Mouse (Mus musculus) right cerebral cortex, adult 2 months (tissue): ENCODE measurements around the gene Kifc5b.

Experiments
- DNase-seq, 2 experiments: peaks; one replicate each; pipeline ENCODE4 v3.0.0; 2021 to 2022; ENCODE audit warnings: low spot score in 2 of 2

The Kifc5b gene

DNA sequence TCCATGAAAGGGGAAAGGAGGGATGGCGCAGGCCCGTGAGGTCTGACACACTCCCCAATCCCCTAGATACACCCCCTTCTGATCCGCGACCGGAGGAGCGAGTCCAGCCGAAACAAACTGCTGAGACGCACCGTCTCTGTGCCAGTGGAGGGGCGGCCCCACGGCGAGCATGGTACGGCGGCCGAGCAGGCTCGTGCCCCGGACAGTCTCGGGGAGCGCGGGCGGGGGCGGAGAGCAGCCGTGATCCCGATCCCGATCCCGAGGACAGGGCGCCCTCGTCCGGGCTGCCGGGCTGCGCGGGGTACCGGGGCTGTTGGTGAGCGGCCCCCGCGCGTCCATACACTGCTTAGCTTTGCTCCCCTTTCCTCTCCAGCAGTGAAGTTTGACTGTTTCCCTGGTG is 29.7 kb downstream of the Kifc5b start:
- peak; percentile 67 to 71 for DNase-seq

- peak in 1 of 2 experiments; percentile 50 for DNase-seq
These were observed 30.6 kb downstream of the Kifc5b start for GRCm38 (mm10) chr17:26947231-26948100.

- DNase-seq = peak; percentile 55 to 68
These were observed 31.6 kb downstream of the Kifc5b start for GRCm38 (mm10) chr17:26948316-26949050.

GRCm38 (mm10) chr17:26949051-26949577 is 32.2 kb downstream of the Kifc5b start:
- peak in 1 of 2 experiments; percentile 62 for DNase-seq

DNA sequence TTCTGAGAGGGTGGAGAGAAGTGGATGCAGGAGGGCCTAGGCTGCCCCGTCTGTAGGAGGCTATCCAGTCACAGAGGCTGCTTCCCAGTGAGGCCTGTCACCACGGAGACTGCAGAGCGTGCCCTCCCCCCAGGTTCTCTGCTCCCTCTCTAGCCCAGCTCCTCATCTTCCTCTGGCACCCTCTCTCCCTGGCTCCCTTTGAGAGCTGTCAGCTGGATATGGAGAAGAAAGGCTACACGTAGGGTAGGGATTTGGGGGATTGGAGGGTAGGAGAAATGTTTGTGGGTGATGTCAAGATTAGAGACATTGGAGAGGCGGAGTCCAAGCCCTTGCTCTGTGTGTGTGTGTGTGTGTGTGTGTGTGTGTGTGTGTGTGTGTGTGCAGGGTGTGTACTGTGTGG is 33.0 kb downstream of the Kifc5b start:
- peak; percentile 49 to 56 for DNase-seq

GRCm38 (mm10) chr17:26950560-26951288 is 33.8 kb downstream of the Kifc5b start:
- no peak for DNase-seq

- peak; percentile 82 to 83 for DNase-seq
These were observed 34.5 kb downstream of the Kifc5b start for GRCm38 (mm10) chr17:26951406-26951805.

- no peak for DNase-seq
These were observed 35.3 kb downstream of the Kifc5b start for GRCm38 (mm10) chr17:26951952-26952877.

DNA sequence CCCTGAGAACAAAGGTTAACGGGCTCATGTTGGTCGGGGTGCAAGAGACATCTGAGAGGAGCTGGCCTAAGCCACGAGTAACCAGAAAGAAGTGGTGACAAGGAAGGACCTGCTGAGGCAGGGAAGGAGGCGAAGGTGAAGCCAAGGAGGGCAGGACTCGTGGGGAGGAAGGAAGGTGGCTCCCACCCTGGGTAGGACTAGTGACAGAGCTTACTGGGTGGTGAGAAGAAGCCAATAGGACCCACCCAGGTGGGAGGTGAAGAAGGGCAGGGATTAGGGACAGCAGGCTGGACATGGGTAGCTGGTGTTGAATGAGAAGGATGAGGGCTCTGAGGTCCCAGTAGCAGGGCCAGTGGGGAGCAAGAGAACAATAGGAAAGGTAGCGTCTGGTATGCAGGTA is 36.3 kb downstream of the Kifc5b start:
- DNase-seq = no peak

DNA sequence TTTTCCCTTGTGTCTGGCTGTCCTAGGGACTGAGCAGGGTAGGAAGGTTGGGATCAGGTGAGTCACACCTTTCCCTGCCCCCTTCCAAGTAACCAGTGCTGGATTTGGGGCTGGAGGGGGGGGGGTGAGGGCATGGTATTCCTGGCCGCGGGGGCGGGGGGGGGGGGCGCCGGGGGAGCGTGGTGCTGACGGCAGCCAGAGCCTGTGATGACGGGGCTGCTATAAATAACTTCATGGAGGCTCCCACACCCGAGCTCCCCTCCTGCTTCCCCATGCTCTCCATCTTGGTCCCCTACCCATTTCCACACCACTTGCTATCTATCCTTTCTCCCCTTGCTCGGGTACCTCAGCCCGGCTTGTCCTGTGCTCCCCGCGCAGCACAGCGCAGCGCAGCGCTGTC is 36.8 kb downstream of the Kifc5b start:
- DNase-seq = no peak

DNA sequence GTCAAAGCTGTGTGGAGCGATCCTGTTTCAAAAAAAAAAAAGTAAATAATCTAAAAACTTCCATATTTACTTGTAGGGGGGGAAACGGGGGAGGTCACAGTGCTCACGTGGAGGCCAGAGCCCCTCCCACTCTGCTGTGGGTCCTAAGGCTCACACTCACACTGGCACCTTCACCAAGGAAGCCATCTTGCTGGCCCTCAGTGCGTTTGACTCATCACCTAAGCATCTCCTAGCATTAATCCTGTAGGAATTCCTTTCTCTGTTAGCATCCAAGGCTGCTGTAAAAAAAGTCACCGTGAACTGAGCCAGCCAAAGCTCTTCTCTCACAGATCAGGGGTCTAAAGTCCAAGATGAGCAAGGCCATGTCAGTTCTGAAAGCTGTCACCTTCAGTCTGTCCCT is 39.4 kb downstream of the Kifc5b start:
- no peak for DNase-seq

GRCm38 (mm10) chr17:26956895-26957294 is 40.0 kb downstream of the Kifc5b start:
- no peak for DNase-seq

GRCm38 (mm10) chr17:26957872-26958271 is 41.0 kb downstream of the Kifc5b start:
- no peak for DNase-seq

GRCm38 (mm10) chr17:26958880-26959279 is 42.0 kb downstream of the Kifc5b start:
- DNase-seq = peak; percentile 67 to 74

- no peak for DNase-seq
These were observed 42.9 kb downstream of the Kifc5b start for GRCm38 (mm10) chr17:26959815-26960214.

DNA sequence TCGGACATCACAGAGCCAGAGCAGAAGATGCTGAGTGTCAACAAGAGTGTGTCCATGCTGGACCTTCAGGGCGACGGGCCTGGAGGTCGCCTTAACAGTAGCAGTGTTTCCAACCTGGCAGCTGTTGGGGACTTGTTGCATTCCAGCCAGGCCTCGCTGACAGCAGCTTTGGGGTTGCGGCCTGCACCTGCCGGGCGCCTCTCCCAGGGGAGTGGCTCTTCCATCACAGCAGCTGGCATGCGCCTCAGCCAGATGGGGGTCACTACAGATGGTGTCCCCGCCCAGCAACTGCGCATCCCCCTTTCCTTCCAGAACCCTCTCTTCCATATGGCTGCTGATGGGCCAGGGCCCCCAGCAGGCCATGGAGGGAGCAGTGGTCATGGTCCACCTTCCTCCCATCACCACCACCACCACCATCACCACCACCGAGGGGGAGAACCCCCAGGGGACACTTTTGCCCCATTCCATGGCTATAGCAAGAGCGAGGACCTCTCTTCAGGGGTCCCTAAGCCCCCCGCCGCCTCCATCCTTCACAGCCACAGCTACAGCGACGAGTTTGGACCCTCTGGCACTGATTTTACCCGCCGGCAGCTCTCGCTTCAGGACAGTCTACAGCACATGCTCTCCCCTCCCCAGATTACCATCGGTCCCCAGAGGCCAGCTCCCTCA is 44.8 kb downstream of the Kifc5b start:
- no peak for DNase-seq

DNA sequence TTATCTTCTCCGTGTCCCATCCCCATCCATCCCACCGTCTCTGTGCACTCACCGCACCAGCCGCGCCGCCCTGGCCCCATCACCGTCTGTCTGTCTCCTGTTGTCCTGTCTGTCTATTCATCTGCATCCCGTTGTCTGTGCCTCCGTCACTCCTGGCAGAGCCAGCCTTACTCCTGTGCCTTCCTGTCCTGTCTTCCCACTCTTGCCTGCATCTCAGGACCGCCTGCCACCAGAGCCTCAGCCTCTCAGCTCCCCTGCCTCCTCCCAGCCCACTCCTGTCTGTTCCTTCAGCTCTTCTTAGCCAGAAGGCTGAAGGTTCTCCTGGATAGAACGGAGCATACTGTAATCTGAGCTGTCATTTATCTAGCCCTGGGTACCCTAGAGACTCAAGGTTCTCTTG is 50.1 kb downstream of the Kifc5b start:
- DNase-seq = no peak

GRCm38 (mm10) chr17:26967477-26967876 is 50.6 kb downstream of the Kifc5b start:
- no peak for DNase-seq

DNA sequence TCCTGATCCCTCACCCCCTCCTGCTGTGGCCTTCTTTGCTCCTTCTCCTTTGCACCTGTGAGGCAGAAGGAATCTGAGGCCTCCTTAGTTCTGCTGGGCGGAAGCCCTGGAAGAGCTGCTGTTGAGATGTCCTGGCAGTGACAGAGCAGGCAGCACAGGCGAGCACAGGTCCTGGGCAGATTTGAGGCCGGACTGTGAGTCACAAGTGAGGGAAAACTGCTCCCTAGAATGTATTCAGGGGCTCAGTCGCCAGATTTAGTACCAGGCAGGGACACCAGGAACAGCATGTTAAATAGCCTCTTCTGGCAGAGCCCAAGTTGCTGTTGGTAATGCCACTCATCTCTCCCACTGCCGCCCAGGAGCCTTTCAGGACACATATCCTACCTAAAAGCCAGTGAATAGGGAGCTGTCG is 51.3 kb downstream of the Kifc5b start:
- DNase-seq = no peak

GRCm38 (mm10) chr17:26969257-26969656 is 52.4 kb downstream of the Kifc5b start:
- no peak for DNase-seq
